Mouse (Mus musculus) MEL (cell line): ENCODE measurements at regions not wholly inside any gene's neighbourhood (a gene's known extent, or its start where the extent isn't known, plus 50 kb on each side); places are given as distances from the start of the nearest gene placed in this dataset.

Source experiments
- DNase-seq: peaks from one replicate; pipeline ENCODE4 v3.0.0; 2011; ENCODE audit warnings: low read depth, low spot score
- H3K27ac ChIP-seq: 2 replicates; pipeline ENCODE4 v1.5.1; 2012; ENCODE audit warnings: low read depth, mild to moderate bottlenecking, control low read depth, low read length, moderate library complexity; ENCODE audit not compliant: control insufficient read depth
- H3K27me3 ChIP-seq, 2 experiments: fragments of 150-350 bp in 1 of 2; sonication (generic) in 1 of 2; 2 replicates each; pipeline ENCODE4 v1.6.1; 2012; ENCODE audit warnings: low read length in 2 of 2, mild to moderate bottlenecking in 2 of 2, improper control_type of control experiment in 1 of 2, moderate library complexity in 1 of 2; ENCODE audit not compliant: insufficient read depth in 2 of 2, control insufficient read depth in 1 of 2
- H3K36me3 ChIP-seq, 2 experiments: 2 replicates each; pipeline ENCODE4 v1.6.1; 2012 to 2014; ENCODE audit warnings: low read length in 2 of 2, improper control_type of control experiment in 1 of 2, inconsistent platforms in 1 of 2, mild to moderate bottlenecking in 1 of 2; ENCODE audit not compliant: insufficient read depth in 2 of 2, control insufficient read depth in 1 of 2
- H3K4me1 ChIP-seq, 2 experiments: fragments of 150-350 bp in 1 of 2; sonication (generic) in 1 of 2; 2 replicates each; pipeline ENCODE4 v1.6.1; 2012; ENCODE audit warnings: low read length in 2 of 2, improper control_type of control experiment in 1 of 2, mild to moderate bottlenecking in 1 of 2; ENCODE audit not compliant: insufficient read depth in 2 of 2, control insufficient read depth in 1 of 2
- H3K4me3 ChIP-seq, 2 experiments: fragments of 150-350 bp in 1 of 2; sonication (generic) in 1 of 2; 2 replicates each; pipeline ENCODE4 v1.5.1; 2012; ENCODE audit warnings: low read depth in 2 of 2, low read length in 2 of 2, mild to moderate bottlenecking in 2 of 2, moderate library complexity in 2 of 2, control low read depth in 1 of 2, improper control_type of control experiment in 1 of 2; ENCODE audit not compliant: control insufficient read depth in 1 of 2, insufficient read depth in 1 of 2
- H3K79me2 ChIP-seq: 2 replicates; pipeline ENCODE4 v1.6.1; 2012; ENCODE audit warnings: mild to moderate bottlenecking, low read length, moderate library complexity; ENCODE audit not compliant: control insufficient read depth, poor library complexity, insufficient read depth
- H3K9ac ChIP-seq: 2 replicates; pipeline ENCODE4 v1.6.1; 2012; ENCODE audit warnings: low read depth, mild to moderate bottlenecking, control low read depth, low read length, moderate library complexity; ENCODE audit not compliant: control insufficient read depth, poor library complexity, severe bottlenecking
- H3K9me3 ChIP-seq: fragments of 150-350 bp; sonication (generic); replicated peaks from 2 replicates; pipeline ENCODE4 v1.6.1; 2012; ENCODE audit warnings: mild to moderate bottlenecking, low read length, improper control_type of control experiment, moderate library complexity; ENCODE audit not compliant: insufficient read depth
- CHD1 ChIP-seq: IDR thresholded peaks from 2 replicates; pipeline ENCODE4 v1.6.1; 2012; ENCODE audit warnings: low read depth, mild to moderate bottlenecking, inconsistent platforms, low read length, improper control_type of control experiment
- CHD2 ChIP-seq: IDR thresholded peaks from 2 replicates; pipeline ENCODE4 v1.6.1; 2011; ENCODE audit warnings: low read length, improper control_type of control experiment
- CTCF ChIP-seq, 3 experiments: IDR thresholded peaks in 2 of 3; conservative IDR thresholded peaks in 1 of 3; 2 replicates each; pipeline ENCODE4 v1.5.1; 2011 to 2012; ENCODE audit warnings: low read length in 3 of 3, low read depth in 2 of 3, mild to moderate bottlenecking in 2 of 3, improper control_type of control experiment in 1 of 3, inconsistent platforms in 1 of 3, mixed read lengths in 1 of 3, moderate library complexity in 1 of 3; ENCODE audit not compliant: control insufficient read depth in 1 of 3, insufficient read depth in 1 of 3, poor library complexity in 1 of 3, severe bottlenecking in 1 of 3
- ELF1 ChIP-seq: IDR thresholded peaks from 2 replicates; pipeline ENCODE4 v1.6.1; 2014; ENCODE audit warnings: low read depth, mild to moderate bottlenecking, inconsistent platforms, low read length, improper control_type of control experiment, moderate library complexity
- ETS1 ChIP-seq: IDR thresholded peaks from 2 replicates; pipeline ENCODE4 v1.6.1; 2012; ENCODE audit warnings: low read depth, mild to moderate bottlenecking, inconsistent platforms, low read length, improper control_type of control experiment, moderate library complexity
- GATA1 ChIP-seq: IDR thresholded peaks from 2 replicates; pipeline ENCODE4 v1.6.1; 2011; ENCODE audit warnings: low read depth, low read length, improper control_type of control experiment
- MEF2A ChIP-seq: IDR thresholded peaks from 2 replicates; pipeline ENCODE4 v1.6.1; 2014; ENCODE audit warnings: low read depth, mild to moderate bottlenecking, inconsistent platforms, low read length, improper control_type of control experiment; ENCODE audit not compliant: poor library complexity, insufficient replicate concordance, severe bottlenecking; ENCODE audit errors: extremely low read depth
- NELFE ChIP-seq: IDR thresholded peaks from 2 replicates; pipeline ENCODE4 v1.6.1; 2011; ENCODE audit warnings: low read depth, low read length, improper control_type of control experiment
- RAD21 ChIP-seq: IDR thresholded peaks from 2 replicates; pipeline ENCODE4 v1.6.1; 2011; ENCODE audit warnings: mild to moderate bottlenecking, low read depth, low read length, improper control_type of control experiment
- RCOR1 ChIP-seq: IDR thresholded peaks from 2 replicates; pipeline ENCODE4 v1.6.1; 2012; ENCODE audit warnings: low read depth, mild to moderate bottlenecking, inconsistent platforms, low read length, improper control_type of control experiment
- SMC3 ChIP-seq: IDR thresholded peaks from 2 replicates; pipeline ENCODE4 v1.6.1; 2011; ENCODE audit warnings: low read depth, low read length, improper control_type of control experiment
- UBTF ChIP-seq: IDR thresholded peaks from 2 replicates; pipeline ENCODE4 v1.6.1; 2012; ENCODE audit warnings: low read depth, mild to moderate bottlenecking, inconsistent platforms, low read length, improper control_type of control experiment, moderate library complexity, borderline replicate concordance; ENCODE audit not compliant: insufficient read depth
- USF1 ChIP-seq: IDR thresholded peaks from 2 replicates; pipeline ENCODE4 v1.6.1; 2014; ENCODE audit warnings: low read depth, mild to moderate bottlenecking, inconsistent platforms, low read length, improper control_type of control experiment, moderate library complexity
- ZKSCAN1 ChIP-seq: IDR thresholded peaks from 2 replicates; pipeline ENCODE4 v1.6.1; 2012; ENCODE audit warnings: low read depth, mild to moderate bottlenecking, inconsistent platforms, low read length, improper control_type of control experiment, moderate library complexity

DNA sequence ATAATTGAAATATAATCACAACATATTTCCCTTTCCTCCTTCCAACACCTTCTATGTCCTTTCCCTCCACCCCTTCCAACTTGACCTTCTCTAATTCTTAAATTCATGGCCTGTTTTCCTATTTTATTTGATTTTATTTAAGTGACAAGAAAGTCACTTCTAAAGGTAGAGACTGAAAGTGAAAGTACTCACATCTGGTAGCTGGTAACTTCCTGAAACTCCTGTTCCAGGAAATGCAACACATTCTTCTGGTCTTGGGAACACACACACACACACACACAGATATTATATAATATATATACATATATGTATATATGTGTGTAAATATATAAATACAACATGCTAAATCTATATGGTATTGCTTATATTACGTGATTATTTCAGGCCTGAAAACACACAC is 183.2 kb upstream of the Esx1 start:
- Histone ChIP-seq H3K9ac (no peak overlapping the region), H3K79me2 (no peaks in the 10 kb centered on the region), H3K27ac (no peak overlapping the region), H3K9me3 (no peaks in the 10 kb centered on the region), H3K4me3 (no peak overlapping the region), H3K27me3 (no peaks in the 10 kb centered on the region), H3K36me3 (no peaks in the 10 kb centered on the region), H3K4me1 (no peaks in the 10 kb centered on the region; a peak in 2 of 4 replicates)
- TF ChIP-seq ELF1 (peak; percentile 41; the same call in 1 of the 2 replicates), USF1 (no peak), SMC3 (no peak), ETS1 (peak; percentile 59; the same call in 1 of the 2 replicates), MEF2A (no peak)
- peak; percentile 10 for DNase-seq

DNA sequence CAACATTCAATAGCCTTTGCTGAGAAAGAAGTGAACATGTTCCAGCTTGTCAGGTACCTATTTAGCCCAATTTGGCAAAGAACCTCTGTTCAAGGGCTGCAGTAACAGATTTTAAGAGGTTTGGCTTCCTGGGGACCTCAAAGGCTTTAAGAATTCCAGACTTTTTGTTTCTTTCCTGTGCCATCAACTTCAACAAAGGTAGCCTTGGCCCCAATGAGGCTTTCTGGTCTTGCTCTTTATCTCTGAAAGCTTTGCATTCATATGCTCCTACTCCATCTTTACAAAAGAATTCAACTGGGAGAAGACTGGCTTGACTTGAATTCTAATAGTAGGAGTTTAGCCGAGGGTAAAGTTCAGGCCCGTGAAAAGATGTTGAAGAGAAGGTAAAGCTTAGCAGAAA is 144.1 kb upstream of the Esx1 start:
- Histone ChIP-seq H3K4me3 (no peak overlapping the region), H3K9me3 (no peaks in the 10 kb centered on the region), H3K79me2 (no peaks in the 10 kb centered on the region), H3K9ac (no peak overlapping the region), H3K36me3 (no peaks in the 10 kb centered on the region), H3K27me3 (no peaks in the 10 kb centered on the region; a peak in 1 of 4 replicates), H3K4me1 (no peaks in the 10 kb centered on the region), H3K27ac (no peak overlapping the region)
- no peak for DNase-seq
- TF ChIP-seq UBTF (no peak), CTCF (IDR thresholded peaks at IDR 0.05 in 2 of 3, conservative IDR thresholded peaks at IDR 0.05 in 1 of 3; ENCODE audit: control insufficient read depth in 1 of 3, insufficient read depth in 1 of 3, low read depth in 2 of 3, low read length in 3 of 3, poor library complexity in 1 of 3, severe bottlenecking in 1 of 3) (no peak), CHD2 (no peak), RAD21 (no peak), ZKSCAN1 (no peak), RCOR1 (no peak), NELFE (no peak), GATA1 (no peak), CHD1 (no peak)
